Mouse (Mus musculus) midbrain, postnatal 0 days (tissue): ENCODE results near the gene Mrps2. TPM values are rescaled to one million over a fixed set of nuclear protein-coding genes. Genes with fewer than 3 reads are reported as not detected.

ENCODE experiments used
- ATAC-seq: fragments of 200-750 bp; cut with Nextera tagmentation; 2 replicates; pipeline ENCODE4 v1.8.0; 2017; ENCODE audit warnings: moderate number of reproducible peaks, mild to moderate bottlenecking, moderate TSS enrichment, moderate library complexity; ENCODE audit not compliant: low FRiP score
- DNase-seq: peaks from one replicate; pipeline ENCODE4 v3.0.0-alpha.2; 2015; ENCODE audit warnings: low spot score
- H3K27ac ChIP-seq: fragments of 300-500 bp; sonication (generic); 2 replicates; pipeline ENCODE4 v1.5.1; 2014; ENCODE audit warnings: low read depth, mild to moderate bottlenecking, low read length, mixed read lengths
- H3K27me3 ChIP-seq: fragments of 300-500 bp; sonication (generic); 2 replicates; pipeline ENCODE4 v1.6.1; 2014; ENCODE audit warnings: low read length, control low read depth, mixed read lengths; ENCODE audit not compliant: insufficient read depth
- H3K36me3 ChIP-seq: fragments of 300-500 bp; sonication (generic); 2 replicates; pipeline ENCODE4 v1.6.1; 2014; ENCODE audit warnings: low read length, control low read depth, mixed read lengths; ENCODE audit not compliant: insufficient read depth
- H3K4me1 ChIP-seq: fragments of 300-500 bp; sonication (generic); 2 replicates; pipeline ENCODE4 v1.6.1; 2014; ENCODE audit warnings: mild to moderate bottlenecking, control low read depth, antibody characterized with exemption, low read length, mixed read lengths; ENCODE audit not compliant: insufficient read depth
- H3K4me2 ChIP-seq: fragments of 300-500 bp; sonication (generic); 2 replicates; pipeline ENCODE4 v1.6.1; 2014; ENCODE audit warnings: low read depth, mild to moderate bottlenecking, low read length, mixed read lengths; ENCODE audit not compliant: poor library complexity, severe bottlenecking
- H3K4me3 ChIP-seq: fragments of 300-500 bp; sonication (generic); 2 replicates; pipeline ENCODE4 v1.5.1; 2014; ENCODE audit warnings: low read depth, mild to moderate bottlenecking, low read length, moderate library complexity
- H3K9ac ChIP-seq: fragments of 300-500 bp; sonication (generic); replicated peaks from 2 replicates; pipeline ENCODE4 v1.6.1; 2014; ENCODE audit warnings: mild to moderate bottlenecking, low read length, moderate library complexity, mixed read lengths; ENCODE audit not compliant: poor library complexity, severe bottlenecking
- H3K9me3 ChIP-seq: fragments of 300-500 bp; sonication (generic); 2 replicates; pipeline ENCODE4 v1.6.1; 2016; ENCODE audit warnings: low read length, control low read depth
- CTCF ChIP-seq: IDR thresholded peaks from 2 replicates; pipeline ENCODE4 v1.5.1; 2016; ENCODE audit warnings: antibody characterized with exemption, mild to moderate bottlenecking
- WGBS: fragments of 180-500 bp; shearing (Covaris S2); extraction: QIAGEN DNeasy Blood & Tissue Kit; methylation state at CpG from one replicate; pipeline ENCODE4 v1.1.7; 2014; 5-methylcytosine and 5-hydroxymethylcytosine counted together
- polyA plus RNA-seq: library from polyadenylated mRNA; unstranded; fragments of >200 nt; fragmentation: Nextera tagmentation; extraction: Ambion mirVana; gene quantifications from 2 replicates; pipeline ENCODE4 v1.2.1, GENCODE M21; 2015
- total RNA-seq: library from RNA; depleted of rRNA; stranded (reverse); fragments of >200 nt; gene quantifications from 2 replicates; pipeline ENCODE4 v1.2.3, GENCODE M21; 2014

The Mrps2 gene
- total and polyA plus RNA-seq, 2 experiments from 2014 or later = 27.7 to 38.3 TPM

DNA sequence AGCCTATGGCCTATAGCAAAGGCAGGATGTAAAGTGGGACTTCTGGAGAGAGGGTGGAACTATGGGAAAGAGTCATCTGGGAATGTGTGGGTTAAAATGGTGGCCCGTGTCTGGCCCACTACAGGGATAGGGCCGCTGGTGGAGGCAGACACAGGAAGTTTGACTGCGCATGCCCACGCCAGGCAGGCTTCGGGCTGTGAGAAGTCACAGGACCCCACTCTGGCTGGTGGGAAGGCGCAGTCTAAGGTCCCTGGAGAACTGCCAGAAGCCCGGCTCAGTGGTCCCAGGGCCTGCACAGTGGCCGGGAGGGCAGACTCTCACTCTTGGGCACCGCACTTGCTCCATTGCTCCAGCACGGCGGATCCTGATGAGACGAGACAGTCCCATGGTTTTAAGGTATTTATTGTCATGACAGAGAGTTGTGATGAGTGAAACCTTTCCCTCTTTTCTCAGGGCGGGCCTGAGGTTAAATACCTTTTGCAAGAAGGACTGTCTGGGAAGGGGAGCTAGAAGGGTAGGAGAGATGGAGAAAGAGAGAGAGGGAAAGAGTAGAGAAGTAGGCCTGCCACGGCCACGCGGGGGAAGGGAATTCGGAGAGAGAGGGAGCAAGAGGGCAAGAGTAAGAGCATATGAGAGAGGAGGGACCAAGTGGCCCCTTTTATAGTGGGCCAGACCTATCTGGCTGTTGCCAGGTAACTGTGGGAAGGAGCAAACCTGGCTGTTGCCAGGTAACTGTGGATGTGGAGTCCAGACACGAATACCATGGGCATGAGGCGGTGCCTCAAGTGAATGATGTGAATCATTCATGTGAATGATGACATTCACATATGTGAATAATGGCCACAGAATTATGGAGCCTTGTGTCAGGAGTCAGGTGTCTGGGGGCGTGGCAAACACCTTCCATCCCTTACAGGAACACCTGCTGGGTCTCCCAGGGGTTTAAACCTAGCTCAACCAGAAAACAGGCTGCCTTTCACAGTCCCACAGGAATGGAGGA, 11.6 kb downstream of the Mrps2 start:
- no peak overlapping the region for H3K4me2 ChIP-seq
- WGBS = 80% methylated on average over 20 of the region's 20 CpGs
- no peak overlapping the region; the same call in 1 of the 2 replicates for H3K27ac ChIP-seq
- no peaks in the 10 kb centered on the region for H3K27me3 ChIP-seq
- H3K4me3 ChIP-seq = no peak overlapping the region
- no peak for DNase-seq
- TF ChIP-seq CTCF = no peak
- ATAC-seq = no peak
- no peaks in the 10 kb centered on the region for H3K4me1 ChIP-seq
- H3K9me3 ChIP-seq = no peaks in the 10 kb centered on the region
- H3K36me3 ChIP-seq = no peaks in the 10 kb centered on the region
- H3K9ac ChIP-seq = no peak overlapping the region

DNA sequence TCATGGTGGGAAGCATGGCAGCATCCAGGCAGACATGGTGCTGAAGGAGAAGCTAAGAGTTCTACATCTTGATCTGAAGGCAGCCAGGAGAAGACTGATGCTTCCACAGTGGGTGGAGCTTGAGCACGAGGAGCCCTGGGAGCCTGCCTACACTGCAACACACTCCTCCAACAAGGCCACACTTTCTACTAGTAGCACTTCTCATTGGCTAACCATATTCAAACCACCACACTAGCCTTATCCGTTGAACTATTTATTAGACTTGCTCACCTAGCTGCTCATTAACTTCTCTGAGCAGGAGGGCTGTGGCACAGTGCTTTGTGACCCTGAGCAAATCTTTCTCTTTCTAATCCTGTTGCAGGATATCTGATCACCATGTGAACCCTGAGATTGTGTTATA, 16.0 kb downstream of the Mrps2 start:
- ATAC-seq (no peak), DNase-seq (no peak)
- no peak for TF ChIP-seq CTCF
- 95% methylated on average over 2 of the region's 2 CpGs for WGBS
- no peak overlapping the region for H3K4me3 ChIP-seq
- H3K4me2 ChIP-seq = no peak overlapping the region
- no peaks in the 10 kb centered on the region for H3K36me3 ChIP-seq
- no peak overlapping the region for H3K27ac ChIP-seq
- H3K9ac ChIP-seq = no peak overlapping the region
- H3K4me1 ChIP-seq = no peaks in the 10 kb centered on the region
- H3K9me3 ChIP-seq = no peaks in the 10 kb centered on the region
- no peaks in the 10 kb centered on the region for H3K27me3 ChIP-seq

DNA sequence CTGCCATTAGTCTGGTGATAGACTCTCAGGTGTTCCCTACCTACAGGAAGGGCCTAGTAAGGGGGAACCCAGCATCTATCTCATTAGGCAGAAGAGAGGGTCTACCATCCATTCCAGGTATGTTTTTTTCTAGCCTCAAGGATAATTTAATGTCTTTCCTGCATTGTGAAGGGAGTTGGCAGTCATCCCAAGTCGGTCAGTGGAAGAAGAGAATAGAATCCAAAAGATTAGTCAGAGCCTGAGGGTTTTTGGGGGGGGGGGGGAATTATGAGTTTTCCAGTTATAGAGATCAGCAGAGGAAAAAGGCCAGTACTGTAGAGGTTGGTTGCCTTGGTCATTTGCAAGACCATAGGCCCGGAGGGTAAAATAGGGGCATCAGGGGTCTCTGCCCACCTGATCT, 26.7 kb downstream of the Mrps2 start:
- H3K4me2 ChIP-seq = no peak overlapping the region
- 77% methylated on average over 2 of the region's 2 CpGs for WGBS

DNA sequence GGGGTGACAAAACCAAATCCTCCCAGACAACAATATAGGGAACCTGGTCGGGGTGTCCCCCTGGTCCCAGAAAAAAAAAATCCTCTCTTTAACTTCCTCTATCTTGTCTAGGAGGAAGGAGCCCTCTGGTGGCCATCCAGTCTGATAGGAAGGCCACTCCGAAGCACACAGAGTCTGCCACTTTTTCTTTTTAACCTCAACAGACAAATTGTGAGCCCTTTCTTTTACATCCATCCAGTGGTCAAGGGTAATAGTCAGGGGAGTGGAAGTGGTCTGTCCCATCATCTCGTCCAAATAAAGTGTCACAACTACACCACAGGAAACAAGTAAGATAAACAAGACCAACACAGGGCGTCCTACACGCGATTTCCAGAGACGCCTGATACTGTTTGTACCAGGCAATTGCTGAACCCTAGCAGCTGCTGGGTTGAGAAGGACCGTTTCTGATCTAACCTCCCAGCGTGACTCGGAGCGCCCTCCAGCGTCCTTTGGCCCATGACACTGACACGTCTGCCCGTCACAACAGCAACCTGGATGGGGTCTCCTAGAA, 27.4 kb downstream of the Mrps2 start:
- Histone ChIP-seq H3K4me2 (no peak overlapping the region), H3K4me1 (no peaks in the 10 kb centered on the region), H3K9me3 (no peaks in the 10 kb centered on the region), H3K27ac (no peak overlapping the region), H3K9ac (no peak overlapping the region), H3K4me3 (no peak overlapping the region), H3K27me3 (no peaks in the 10 kb centered on the region), H3K36me3 (no peaks in the 10 kb centered on the region)
- ATAC-seq (no peak), DNase-seq (peak; percentile 46)
- peak; percentile 60 for TF ChIP-seq CTCF
- WGBS = 85% methylated on average over 14 of the region's 14 CpGs

More for the DNA sequence above, 26.7 kb downstream of the Mrps2 start:
- DNase-seq = no peak
- Histone ChIP-seq H3K9ac (no peak overlapping the region), H3K4me1 (no peaks in the 10 kb centered on the region), H3K27ac (no peak overlapping the region), H3K27me3 (no peaks in the 10 kb centered on the region), H3K36me3 (no peaks in the 10 kb centered on the region), H3K9me3 (no peaks in the 10 kb centered on the region), H3K4me3 (no peak overlapping the region)
- TF ChIP-seq CTCF = no peak
- ATAC-seq = no peak

DNA sequence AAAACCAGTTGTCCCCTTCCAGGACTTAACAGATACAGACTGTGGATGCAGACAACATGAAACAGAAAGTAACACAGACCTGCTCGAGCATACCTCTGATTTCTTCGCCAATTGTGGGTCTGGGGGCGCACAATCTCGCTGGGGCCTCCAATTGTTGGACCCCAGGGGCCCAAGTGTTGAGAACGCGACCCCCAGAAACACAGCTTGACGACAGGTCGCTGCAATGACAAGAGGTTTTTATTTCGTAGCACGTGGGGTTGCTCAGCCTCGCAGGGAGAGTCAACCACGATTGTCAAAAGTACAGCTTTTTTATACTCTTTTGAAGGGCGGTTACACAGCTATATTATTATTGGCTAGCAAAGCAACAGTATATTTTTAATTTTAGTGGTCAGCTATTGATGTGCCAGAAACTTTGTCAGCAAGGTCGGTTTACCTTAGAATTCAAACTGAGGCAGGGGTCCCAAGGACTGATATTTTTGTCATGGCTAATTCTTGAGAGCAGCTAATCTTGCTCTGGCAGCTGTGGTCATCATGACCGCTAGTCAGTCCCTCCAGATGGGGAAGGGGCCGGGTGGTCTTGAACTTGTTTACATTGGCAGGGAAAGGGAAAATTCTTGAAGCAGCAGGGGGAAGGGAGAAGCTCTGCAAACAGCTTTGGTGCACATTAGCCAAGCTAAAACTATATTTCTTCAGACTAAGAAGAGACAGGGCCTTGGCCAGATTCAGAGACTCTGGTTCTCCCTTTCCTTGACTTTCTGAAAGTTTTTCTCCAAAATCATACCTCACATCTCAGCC, 28.1 kb downstream of the Mrps2 start:
- H3K27ac ChIP-seq = no peak overlapping the region

More for the DNA sequence above, 28.1 kb downstream of the Mrps2 start:
- Histone ChIP-seq H3K36me3 (no peaks in the 10 kb centered on the region), H3K9me3 (no peaks in the 10 kb centered on the region), H3K4me3 (no peak overlapping the region), H3K4me1 (no peaks in the 10 kb centered on the region), H3K27me3 (no peaks in the 10 kb centered on the region), H3K9ac (no peak overlapping the region), H3K4me2 (no peak overlapping the region)
- no peak for ATAC-seq
- no peak for DNase-seq
- WGBS = 84% methylated on average over 16 of the region's 16 CpGs
- no peak for TF ChIP-seq CTCF
